In genomic region chr6:52972138-52972537, GRCm38 (mm10) we compare ENCODE assay signal across 11 mouse cellular contexts.
A peak's percentile ranks its signal among the peaks of the same experiment; 100 is the strongest.
DNase-seq lines count a peak whose midpoint lies in the region; ATAC-seq and TF ChIP-seq lines count a peak whose summit lies in the region.
"Had no signal": no experiment of that assay in that cellular context is flagged by ENCODE, and none has a peak within 500 bp of the region (broad histone marks: within the 10 kb centered on the region; RNA-seq: fewer than 3 reads in every experiment).

No protein-coding gene starts in this region.

- no peaks in the 10 kb centered on the region for H3K4me1 ChIP-seq in intestine, postnatal 0 days (replicated peaks; ENCODE audit: control insufficient read depth, insufficient read depth, low read length)
- no peaks in the 10 kb centered on the region for H3K4me1 ChIP-seq in intestine, embryonic 15.5 days (replicated peaks)
- H3K4me1 ChIP-seq in midbrain, postnatal 0 days (ENCODE audit: insufficient read depth, low read length): no peaks in the 10 kb centered on the region
- H3K4me1 ChIP-seq in midbrain, embryonic 14.5 days (ENCODE audit: control insufficient read depth, insufficient read depth, low read length): no peaks in the 10 kb centered on the region
- H3K4me1 ChIP-seq in stomach, postnatal 0 days (replicated peaks; ENCODE audit: control insufficient read depth, insufficient read depth): no peaks in the 10 kb centered on the region

- TF ChIP-seq EP300 in stomach, postnatal 0 days (optimal IDR thresholded peaks at IDR 0.05): no peak

- peak; percentile 65 for TF ChIP-seq CTCF in intestine, postnatal 0 days (IDR thresholded peaks at IDR 0.05; ENCODE audit: low read depth)
- TF ChIP-seq CTCF in midbrain, postnatal 0 days (IDR thresholded peaks at IDR 0.05): peak; percentile 36
- peak; percentile 63 for TF ChIP-seq CTCF in stomach, postnatal 0 days (IDR thresholded peaks at IDR 0.05; ENCODE audit: low read depth)

- no peak overlapping the region for H3K4me2 ChIP-seq in intestine, postnatal 0 days (replicated peaks; ENCODE audit: low read depth)
- H3K4me2 ChIP-seq in intestine, embryonic 15.5 days (replicated peaks): no peak overlapping the region
- H3K4me2 ChIP-seq in midbrain, postnatal 0 days (ENCODE audit: low read depth, low read length, poor library complexity, severe bottlenecking): no peak overlapping the region
- H3K4me2 ChIP-seq in midbrain, embryonic 14.5 days (ENCODE audit: low read length): no peak overlapping the region
- H3K4me2 ChIP-seq in stomach, postnatal 0 days (replicated peaks; ENCODE audit: low read depth): no peak overlapping the region
- H3K4me2 ChIP-seq: heart, embryonic 13.5 days; limb, embryonic 13.5 days had no signal

- no peak overlapping the region for H3K27ac ChIP-seq in intestine, postnatal 0 days (ENCODE audit: low read depth, low read length)
- H3K27ac ChIP-seq in intestine, embryonic 15.5 days: no peak overlapping the region
- H3K27ac ChIP-seq in midbrain, postnatal 0 days (ENCODE audit: low read depth, low read length): no peak overlapping the region
- H3K27ac ChIP-seq in midbrain, embryonic 14.5 days (replicated peaks; ENCODE audit: low read depth, low read length): no peak overlapping the region
- no peak overlapping the region for H3K27ac ChIP-seq in stomach, postnatal 0 days (replicated peaks)
- H3K27ac ChIP-seq: heart, embryonic 13.5 days; limb, embryonic 13.5 days had no signal

- DNase-seq in adrenal gland, postnatal 10 days: peak; percentile 32
- DNase-seq in adrenal gland, postnatal 4 days (ENCODE audit: low spot score in 2 of 2): no peak
- no peak for DNase-seq in midbrain, postnatal 0 days (ENCODE audit: low spot score)
- no peak for DNase-seq in midbrain, embryonic 14.5 days
- peak; percentile 23 for DNase-seq in stomach, postnatal 0 days (ENCODE audit: low spot score)
- no peak for DNase-seq in spleen, adult 18-20 months
- DNase-seq: cerebellum, adult 9-11 months had no signal

- WGBS in intestine, postnatal 0 days: 72% methylated on average over 7 of the region's 7 CpGs
- 79% methylated on average over 7 of the region's 7 CpGs for WGBS in intestine, embryonic 15.5 days
- WGBS in midbrain, postnatal 0 days: 84% methylated on average over 7 of the region's 7 CpGs
- 80% methylated on average over 7 of the region's 7 CpGs for WGBS in midbrain, embryonic 14.5 days
- 74% methylated on average over 7 of the region's 7 CpGs for WGBS in stomach, postnatal 0 days

- no peak overlapping the region for H3K9ac ChIP-seq in intestine, postnatal 0 days (ENCODE audit: low read depth, low read length)
- no peak overlapping the region for H3K9ac ChIP-seq in intestine, embryonic 15.5 days
- no peak overlapping the region for H3K9ac ChIP-seq in midbrain, postnatal 0 days (replicated peaks; ENCODE audit: low read length, poor library complexity, severe bottlenecking)
- no peak overlapping the region for H3K9ac ChIP-seq in midbrain, embryonic 14.5 days (replicated peaks; ENCODE audit: low read length)
- no peak overlapping the region for H3K9ac ChIP-seq in stomach, postnatal 0 days (ENCODE audit: low read length)
- H3K9ac ChIP-seq: heart, embryonic 13.5 days; limb, embryonic 13.5 days had no signal

- no peaks in the 10 kb centered on the region for H3K36me3 ChIP-seq in intestine, postnatal 0 days (ENCODE audit: control insufficient read depth, insufficient read depth)
- H3K36me3 ChIP-seq in intestine, embryonic 15.5 days: no peaks in the 10 kb centered on the region
- H3K36me3 ChIP-seq in midbrain, postnatal 0 days (ENCODE audit: insufficient read depth, low read length): no peaks in the 10 kb centered on the region
- H3K36me3 ChIP-seq in midbrain, embryonic 14.5 days (ENCODE audit: control insufficient read depth, insufficient read depth, low read length): no peaks in the 10 kb centered on the region
- H3K36me3 ChIP-seq in stomach, postnatal 0 days (ENCODE audit: control insufficient read depth, insufficient read depth, low read length): no peaks in the 10 kb centered on the region
- H3K36me3 ChIP-seq: heart, embryonic 13.5 days; limb, embryonic 13.5 days had no signal

- H3K9me3 ChIP-seq in intestine, postnatal 0 days (ENCODE audit: control insufficient read depth): no peaks in the 10 kb centered on the region
- no peaks in the 10 kb centered on the region for H3K9me3 ChIP-seq in intestine, embryonic 15.5 days
- H3K9me3 ChIP-seq in midbrain, postnatal 0 days (ENCODE audit: low read length): no peaks in the 10 kb centered on the region
- no peaks in the 10 kb centered on the region for H3K9me3 ChIP-seq in midbrain, embryonic 14.5 days (ENCODE audit: control insufficient read depth, low read length)
- H3K9me3 ChIP-seq in stomach, postnatal 0 days (ENCODE audit: control insufficient read depth, low read length): no peaks in the 10 kb centered on the region
- H3K9me3 ChIP-seq: heart, embryonic 13.5 days; limb, embryonic 13.5 days had no signal

- no peak for ATAC-seq in intestine, postnatal 0 days
- no peak for ATAC-seq in intestine, embryonic 15.5 days
- ATAC-seq in midbrain, postnatal 0 days (ENCODE audit: low FRiP score): no peak
- no peak for ATAC-seq in midbrain, embryonic 14.5 days (ENCODE audit: low FRiP score, low TSS enrichment)
- ATAC-seq in stomach, postnatal 0 days (ENCODE audit: low FRiP score, low TSS enrichment): 0 out of 2 replicates have a peak, but pooled peaks have one; percentile 47

- H3K4me3 ChIP-seq in intestine, postnatal 0 days (ENCODE audit: low read depth, low read length): no peak overlapping the region
- no peak overlapping the region for H3K4me3 ChIP-seq in intestine, embryonic 15.5 days (replicated peaks)
- no peak overlapping the region for H3K4me3 ChIP-seq in midbrain, postnatal 0 days (ENCODE audit: low read depth, low read length)
- H3K4me3 ChIP-seq in midbrain, embryonic 14.5 days (replicated peaks; ENCODE audit: low read depth, low read length): no peak overlapping the region
- H3K4me3 ChIP-seq in stomach, postnatal 0 days (ENCODE audit: low read depth, low read length): no peak overlapping the region
- H3K4me3 ChIP-seq: heart, embryonic 13.5 days; limb, embryonic 13.5 days had no signal

- no peaks in the 10 kb centered on the region for H3K27me3 ChIP-seq in intestine, postnatal 0 days (replicated peaks; ENCODE audit: control insufficient read depth, insufficient read depth, low read length)
- no peaks in the 10 kb centered on the region for H3K27me3 ChIP-seq in intestine, embryonic 15.5 days (replicated peaks)
- no peaks in the 10 kb centered on the region for H3K27me3 ChIP-seq in midbrain, postnatal 0 days (ENCODE audit: insufficient read depth, low read length)
- H3K27me3 ChIP-seq in midbrain, embryonic 14.5 days (ENCODE audit: control insufficient read depth, insufficient read depth, low read length): no peaks in the 10 kb centered on the region
- no peaks in the 10 kb centered on the region for H3K27me3 ChIP-seq in stomach, postnatal 0 days (ENCODE audit: control insufficient read depth, insufficient read depth, low read length)
- H3K27me3 ChIP-seq: heart, embryonic 13.5 days had no signal

Comparison
In these comparisons a context has a peak if more than half of its experiments do, and no peak if none do; other contexts are left out.
1. DNase-seq: peak in adrenal gland, postnatal 10 days (single experiment) and stomach, postnatal 0 days (single experiment); none in adrenal gland, postnatal 4 days (0 of 2), midbrain, postnatal 0 days (single experiment), midbrain, embryonic 14.5 days (single experiment) and spleen, adult 18-20 months (0 of 2).
2. Peak in every context shown above with its lines, with median percentiles within 50 percentile points of each other: CTCF ChIP-seq.